Mouse (Mus musculus) myocyte (in vitro differentiated cells): ENCODE measurements around the gene Cramp1l.

ENCODE experiments used
- MAX ChIP-seq: IDR thresholded peaks from one replicate; pipeline ENCODE4 v1.6.1; 2011; ENCODE audit warnings: low read depth, mild to moderate bottlenecking, control low read depth
- MYOD1 ChIP-seq, 3 experiments: IDR thresholded peaks; one replicate each; pipeline ENCODE4 v1.6.1; 2011; ENCODE audit warnings: control low read depth in 2 of 3, low read depth in 2 of 3, mild to moderate bottlenecking in 2 of 3, moderate library complexity in 1 of 3; ENCODE audit not compliant: insufficient read length in 2 of 3, control insufficient read depth in 1 of 3
- POLR2A ChIP-seq: IDR thresholded peaks from one replicate; pipeline ENCODE4 v1.6.1; 2011; ENCODE audit warnings: low read depth, mild to moderate bottlenecking, control low read depth, moderate library complexity; ENCODE audit not compliant: insufficient read length
- SRF ChIP-seq: IDR thresholded peaks from one replicate; pipeline ENCODE4 v1.6.1; 2011; ENCODE audit warnings: low read depth; ENCODE audit not compliant: control insufficient read depth, insufficient read length
- TCF12 ChIP-seq: IDR thresholded peaks from one replicate; pipeline ENCODE4 v1.6.1; 2011; ENCODE audit warnings: mild to moderate bottlenecking, control low read depth; ENCODE audit not compliant: poor library complexity, insufficient read depth, severe bottlenecking

GRCm38 (mm10) chr17:25044879-25045278 is 29.3 kb upstream of the Cramp1l start:
- TF ChIP-seq MYOD1 (IDR thresholded peaks at IDR 0.05; ENCODE audit: control insufficient read depth in 1 of 3, insufficient read length in 2 of 3, low read depth in 2 of 3): no peak
- no peak for TF ChIP-seq MAX
- TF ChIP-seq POLR2A: no peak
- no peak for TF ChIP-seq SRF
- no peak for TF ChIP-seq TCF12
